Mouse (Mus musculus): Measurements from ENCODE around the gene Casr.

Casr gene

DNA sequence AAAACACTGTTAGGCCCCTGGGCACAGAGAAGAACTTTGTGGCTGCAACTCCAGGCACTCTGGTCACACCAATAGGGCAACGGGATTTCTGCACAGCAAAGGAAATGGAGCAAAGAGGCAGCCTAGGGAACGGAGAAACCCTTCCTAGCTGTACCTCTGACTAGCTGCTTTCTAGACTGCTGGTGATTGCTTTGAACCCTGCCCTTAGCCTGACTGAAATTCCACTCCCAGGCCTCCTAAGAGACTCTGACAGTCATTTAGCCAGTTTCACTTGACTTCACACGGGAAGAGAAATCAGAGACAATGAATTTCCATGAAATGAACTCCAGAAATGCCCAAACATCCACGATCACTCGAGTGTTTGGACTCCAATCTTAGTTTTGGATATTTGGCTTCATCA is 38.8 kb downstream of the Casr start:
- DNase-seq (ENCODE audit: low read depth), result no peak

DNA sequence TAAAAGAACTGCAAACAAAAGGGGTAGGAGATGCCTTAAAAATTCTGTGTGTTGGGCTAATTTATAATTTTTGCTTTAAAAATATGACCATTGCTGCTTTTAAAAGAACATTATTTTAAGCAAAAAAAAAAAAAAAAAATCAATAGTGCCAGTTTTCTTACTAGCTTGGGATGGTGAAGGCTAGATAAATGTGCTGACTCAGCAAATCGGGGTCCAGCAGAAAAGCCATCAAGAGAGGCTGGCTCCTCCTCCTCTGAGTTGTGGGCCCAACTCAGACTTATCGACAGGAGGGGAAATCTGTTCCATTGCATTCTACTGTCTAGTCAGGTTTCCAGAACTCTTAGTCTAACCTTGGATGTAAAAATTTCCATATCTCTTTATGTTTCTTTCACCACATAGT is 45.6 kb downstream of the Casr start:
- no peak for DNase-seq (ENCODE audit: low read depth)

- no peak for DNase-seq (ENCODE audit: low read depth)
Observed at GRCm38 (mm10) chr16:36507300-36507699, 54.6 kb downstream of the Casr start.

DNA sequence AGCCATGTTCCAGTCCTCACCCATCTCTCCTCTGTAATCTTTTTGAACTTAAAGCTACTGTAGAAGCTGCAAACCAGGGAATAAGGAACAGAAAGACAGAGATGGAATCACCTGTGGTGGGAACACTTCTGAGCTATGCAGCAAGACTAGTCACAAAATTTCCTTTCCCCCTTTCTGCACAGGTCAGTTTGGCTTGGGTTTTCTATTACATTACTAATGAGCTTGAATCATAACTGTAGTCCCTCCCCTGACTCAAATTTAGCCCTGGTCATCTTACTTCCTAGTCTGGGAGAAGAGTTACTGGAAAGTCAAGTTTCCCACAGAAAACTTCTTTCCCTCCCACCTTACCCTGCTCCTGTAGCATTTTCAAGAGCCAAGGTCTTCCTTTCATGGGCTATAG is 55.1 kb downstream of the Casr start:
- DNase-seq (ENCODE audit: low read depth), result no peak

DNA sequence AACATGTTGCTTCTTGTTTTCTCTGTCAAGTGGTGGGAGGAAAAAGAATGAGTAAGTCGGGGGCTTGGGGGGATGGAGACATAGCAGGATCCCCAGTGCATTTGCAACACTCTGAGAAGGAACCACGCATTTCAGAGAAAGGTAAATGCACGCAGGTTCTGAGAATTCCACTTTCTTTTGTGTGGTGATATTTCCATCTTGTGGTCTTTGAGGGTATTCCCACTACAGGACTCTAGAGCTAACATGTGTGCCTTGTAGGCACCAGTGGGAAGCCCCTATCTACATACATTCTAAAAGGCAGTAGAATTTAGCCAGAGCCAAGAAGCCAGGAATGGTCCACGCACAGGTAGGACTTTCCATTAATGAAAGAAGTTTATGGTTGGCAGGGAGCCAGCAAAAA is 56.0 kb downstream of the Casr start:
- DNase-seq (ENCODE audit: low read depth), result no peak

DNA sequence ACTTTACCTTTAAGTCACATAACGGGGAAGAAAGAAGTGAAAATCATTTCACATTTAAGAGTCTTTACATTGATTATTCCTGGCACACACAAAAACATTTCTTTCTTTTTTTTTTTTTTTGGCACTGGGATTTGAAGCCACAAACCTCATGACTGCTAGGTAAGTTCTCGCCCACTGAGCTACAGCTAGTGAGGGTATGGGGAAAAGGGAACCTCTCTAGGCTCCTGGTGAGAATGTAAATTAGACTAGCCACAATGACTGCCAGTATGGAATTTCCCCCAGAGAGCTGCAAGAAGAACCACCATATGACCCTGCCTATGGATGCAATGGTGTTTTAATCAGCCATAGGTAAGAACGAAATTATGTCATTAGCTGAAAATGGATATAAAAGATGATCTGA is 56.8 kb downstream of the Casr start:
- DNase-seq (ENCODE audit: low read depth), result no peak

DNA sequence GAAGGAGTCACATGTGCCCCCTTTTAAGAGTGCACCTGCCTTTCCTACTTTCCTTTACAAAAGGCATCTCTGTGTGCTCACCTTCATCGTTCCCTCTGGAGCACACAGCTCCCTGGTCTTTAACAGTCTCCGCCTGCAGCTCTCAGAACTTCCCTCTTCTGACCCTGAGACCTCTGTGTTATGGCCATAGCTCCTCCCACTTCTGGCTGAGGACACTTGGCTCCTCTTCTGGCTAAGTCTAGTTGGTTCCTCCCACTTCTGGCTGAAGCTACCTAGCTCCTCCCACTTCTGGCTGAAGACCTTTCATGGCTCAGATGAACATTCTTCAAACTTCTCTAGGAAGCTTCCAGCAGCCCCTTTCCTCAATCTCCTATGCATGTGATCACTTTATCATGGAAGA is 59.7 kb downstream of the Casr start:
- no peak for DNase-seq (ENCODE audit: low read depth)

GRCm38 (mm10) chr16:36492420-36492819 is 69.5 kb downstream of the Casr start:
- no peak for DNase-seq (ENCODE audit: low read depth)

DNA sequence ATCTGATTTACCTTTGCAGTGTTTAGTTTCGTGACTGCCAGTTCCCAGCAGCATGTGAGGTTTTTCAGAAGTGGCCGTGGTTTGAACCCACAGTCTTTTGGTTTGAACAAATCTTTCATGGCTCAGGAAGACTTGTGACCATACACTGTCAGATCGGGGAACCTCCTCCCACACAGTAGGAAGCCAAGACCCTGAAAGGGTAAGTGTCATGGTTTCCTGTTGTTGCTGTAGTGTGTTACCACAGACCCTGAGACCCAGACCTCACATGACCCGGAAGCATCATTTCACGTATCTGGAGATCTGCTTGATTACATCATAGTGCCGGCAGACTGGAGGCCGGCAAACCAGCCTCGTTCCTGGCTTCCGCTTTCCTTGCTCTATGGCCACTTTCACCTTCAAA is 85.1 kb downstream of the Casr start:
- DNase-seq (ENCODE audit: low read depth), result no peak

- DNase-seq (ENCODE audit: low read depth), result no peak
Observed at GRCm38 (mm10) chr16:36475530-36475929, 86.4 kb downstream of the Casr start.

DNA sequence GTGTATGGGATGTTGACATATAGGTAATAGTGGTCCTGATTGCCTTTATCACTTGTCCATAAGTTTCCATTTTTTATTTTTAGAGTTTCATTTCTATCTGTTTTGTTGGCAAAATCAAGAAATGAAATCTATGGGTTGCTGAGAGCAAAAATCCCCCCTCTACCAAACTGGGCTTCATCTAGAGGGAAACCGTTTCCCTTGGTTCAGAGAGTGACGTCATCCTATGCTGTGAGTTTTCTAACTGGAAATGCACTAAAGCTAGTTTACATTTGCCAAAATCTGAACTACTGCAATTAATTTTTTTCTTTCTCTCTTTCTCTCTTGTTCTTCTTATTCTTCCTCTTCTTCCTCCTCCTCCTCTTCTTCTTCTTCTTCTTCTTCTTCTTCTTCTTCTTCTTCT is 87.1 kb downstream of the Casr start:
- DNase-seq (ENCODE audit: low read depth), result no peak

DNA sequence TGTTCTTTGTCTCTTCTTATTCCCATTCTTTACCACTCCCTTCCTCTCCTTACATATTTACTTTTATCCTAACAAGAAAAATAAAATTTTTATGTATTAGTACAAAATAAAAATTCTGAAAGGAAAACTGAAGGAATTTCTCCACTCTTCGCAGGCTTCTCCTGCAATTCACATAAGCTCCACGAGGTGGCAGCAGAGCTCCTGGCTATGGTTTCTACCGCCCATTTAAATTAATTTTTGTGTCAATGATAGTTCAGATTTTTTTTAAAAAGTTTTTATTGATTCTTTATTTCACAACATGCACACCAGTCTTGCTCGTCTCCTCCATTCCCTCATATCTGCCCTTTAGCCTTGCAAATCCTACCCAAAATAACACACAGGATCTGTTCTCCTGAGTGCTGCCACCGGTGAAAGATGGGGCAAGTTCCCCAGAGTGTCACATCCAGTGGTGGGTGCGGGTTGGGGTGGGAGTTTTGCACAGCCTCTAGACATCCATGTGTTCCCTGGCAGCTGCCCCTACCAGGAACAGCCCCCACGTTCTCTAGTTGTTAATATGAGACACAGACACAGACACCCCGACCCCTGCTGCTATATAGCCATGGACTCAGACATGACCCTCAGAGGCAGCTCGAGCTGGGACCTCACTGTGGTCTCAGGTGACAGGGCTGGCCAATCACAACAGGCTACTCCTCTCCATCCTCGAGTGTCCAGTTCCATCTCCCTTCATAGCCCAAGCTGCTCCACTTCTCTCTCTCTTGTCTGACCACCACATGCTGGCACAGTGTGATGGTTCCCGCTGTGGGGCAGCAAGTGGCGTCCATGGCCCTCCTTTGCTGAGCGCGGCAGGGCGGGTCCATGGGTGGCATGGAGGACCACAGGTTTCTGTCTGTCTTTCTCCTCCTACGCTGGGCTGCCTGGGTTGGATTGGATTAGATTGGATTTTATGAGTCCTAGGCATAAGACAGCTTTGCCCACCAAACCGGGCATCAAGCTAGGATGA is 88.4 kb downstream of the Casr start:
- DNase-seq (ENCODE audit: low read depth), result no peak

DNA sequence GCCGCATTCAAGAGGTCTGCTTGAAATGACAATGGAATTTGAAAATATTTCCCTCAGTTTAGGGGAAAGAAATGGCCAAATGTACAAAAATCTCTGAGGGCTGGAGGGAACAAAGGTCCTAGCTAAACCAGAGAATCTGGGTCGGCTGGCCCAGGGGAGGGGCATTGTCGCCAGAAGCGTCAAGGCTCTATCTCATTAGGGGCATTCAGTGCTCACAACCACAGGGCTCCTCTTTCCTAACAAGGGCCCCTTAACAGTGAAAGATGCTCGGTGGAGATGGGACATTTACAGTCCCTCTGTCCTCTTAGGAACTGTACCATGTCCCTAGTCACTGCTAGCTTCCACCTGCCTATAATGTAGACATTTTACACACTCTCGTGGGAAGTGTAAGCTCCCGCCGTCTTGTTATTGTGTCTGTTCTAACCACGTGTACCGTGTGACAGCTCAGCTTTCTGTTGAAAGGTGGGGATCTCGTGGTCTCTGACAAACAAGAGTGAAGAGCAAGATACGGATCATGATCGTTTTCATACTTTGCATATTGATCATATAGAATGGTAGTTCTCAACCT is 90.8 kb downstream of the Casr start:
- no peak for DNase-seq (ENCODE audit: low read depth)

- DNase-seq (ENCODE audit: low read depth), result no peak
Observed at GRCm38 (mm10) chr16:36469955-36470478, 91.9 kb downstream of the Casr start.

- DNase-seq (ENCODE audit: low read depth), result no peak
Observed at GRCm38 (mm10) chr16:36469367-36469766, 92.6 kb downstream of the Casr start.

GRCm38 (mm10) chr16:36468862-36469261 is 93.1 kb downstream of the Casr start:
- DNase-seq (ENCODE audit: low read depth), result no peak

- DNase-seq (ENCODE audit: low read depth), result no peak
Observed at GRCm38 (mm10) chr16:36467936-36468335, 94.0 kb downstream of the Casr start.

DNA sequence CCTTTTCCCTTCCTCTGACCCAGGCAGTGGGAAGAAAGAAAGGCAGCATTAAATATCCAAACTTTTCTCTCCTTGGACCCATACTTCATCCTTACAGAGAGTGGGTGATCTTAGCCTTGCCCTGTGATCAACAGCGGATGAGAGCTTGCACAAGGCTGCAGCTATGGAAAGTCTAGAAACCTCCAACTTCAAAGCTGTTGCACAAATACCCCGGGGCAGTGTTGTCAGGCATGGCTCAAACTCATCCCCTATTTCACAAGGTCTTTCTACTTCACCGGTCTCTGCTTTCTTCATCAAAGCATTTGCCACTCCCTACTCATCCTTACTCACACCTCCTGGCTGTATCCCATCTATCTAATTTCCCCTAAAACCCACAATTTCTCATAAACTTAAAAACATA is 96.5 kb downstream of the Casr start:
- no peak for DNase-seq (ENCODE audit: low read depth)

DNA sequence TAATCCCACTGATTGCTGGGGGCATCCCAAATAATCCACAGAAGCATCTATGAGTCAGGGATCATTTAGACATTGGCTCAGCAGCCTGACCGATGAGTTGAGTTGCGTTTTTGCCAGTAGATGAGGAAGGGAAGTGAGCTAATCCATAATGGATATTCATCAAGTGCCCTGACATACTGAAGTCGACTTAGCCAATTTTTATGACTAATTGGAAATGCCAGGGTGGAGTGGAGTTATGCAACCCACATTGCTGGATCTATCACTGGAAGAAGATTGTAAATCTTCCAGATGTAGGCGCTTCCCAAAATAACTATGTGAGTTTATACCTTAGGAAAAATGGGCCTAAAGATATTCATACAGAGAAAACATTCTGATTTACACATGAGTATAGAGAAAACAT is 97.9 kb downstream of the Casr start:
- DNase-seq (ENCODE audit: low read depth), result no peak

DNA sequence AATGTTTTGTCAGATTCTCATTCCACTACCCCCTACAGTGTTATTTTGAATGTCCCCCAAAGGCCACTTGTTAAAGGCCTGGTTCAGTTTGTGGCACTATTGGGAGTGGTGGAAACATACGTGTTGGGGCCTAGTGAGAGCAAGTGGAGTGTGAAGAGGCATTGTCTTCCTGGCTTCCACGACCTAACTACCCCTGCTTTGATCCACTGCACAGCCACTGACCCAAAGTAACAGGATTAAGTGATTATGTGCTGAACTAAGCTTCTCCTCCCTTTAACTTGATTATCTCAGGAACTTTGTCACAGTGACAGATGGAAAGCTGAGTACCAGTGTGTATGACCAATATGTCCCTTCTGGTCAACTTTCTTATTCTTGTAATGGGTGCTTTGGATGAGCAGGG is 101.5 kb downstream of the Casr start:
- DNase-seq (ENCODE audit: low read depth), result no peak

- no peak for DNase-seq (ENCODE audit: low read depth)
Observed at GRCm38 (mm10) chr16:36455342-36455802, 106.6 kb downstream of the Casr start, which contains the start of gene Stfa3. Gene Stfa3, minus strand, starts transcription at chr16:36455392.

All from fibroblast of lung, adult 2 months (primary cell).